Mouse (Mus musculus): Measurements from ENCODE around the gene Gm10778. TPM values are rescaled to one million over a fixed set of nuclear protein-coding genes. Genes with fewer than 3 reads are reported as not detected.

Gene Gm10778
- 4.4 and 5.6 TPM in 2 replicates for polyA plus RNA-seq (2015; fragmentation: Nextera tagmentation; extraction: Ambion mirVana)

- DNase-seq (ENCODE audit: low spot score): peak; percentile 90
Observed at GRCm38 (mm10) chr10:81648803-81649775, at the start of gene Gm10778. Gm10778 (plus strand) TSS chr10:81649059.

- DNase-seq (ENCODE audit: low spot score): no peak
Observed at GRCm38 (mm10) chr10:81599630-81600029, 49.2 kb upstream of the Gm10778 start.

- no peak for DNase-seq (ENCODE audit: low spot score)
Observed at GRCm38 (mm10) chr10:81600096-81600495, 48.8 kb upstream of the Gm10778 start.

- peak; percentile 96 for DNase-seq (ENCODE audit: low spot score)
Observed at GRCm38 (mm10) chr10:81600738-81601203, 48.1 kb upstream of the Gm10778 start, which contains the start of gene Tle6. Tle6 (minus strand) TSS chr10:81601073.

GRCm38 (mm10) chr10:81601396-81601905, 47.4 kb upstream of the Gm10778 start:
- DNase-seq (ENCODE audit: low spot score): no peak

- peak; percentile 77 for DNase-seq (ENCODE audit: low spot score)
Observed at GRCm38 (mm10) chr10:81602741-81603151, 46.1 kb upstream of the Gm10778 start.

GRCm38 (mm10) chr10:81604019-81604967, 44.6 kb upstream of the Gm10778 start:
- DNase-seq (ENCODE audit: low spot score): peak; percentile 21

- DNase-seq (ENCODE audit: low spot score): peak; percentile 94
Observed at GRCm38 (mm10) chr10:81604968-81605665, 43.7 kb upstream of the Gm10778 start.

- no peak for DNase-seq (ENCODE audit: low spot score)
Observed at GRCm38 (mm10) chr10:81605666-81605973, 43.2 kb upstream of the Gm10778 start.

GRCm38 (mm10) chr10:81605974-81606751, 42.7 kb upstream of the Gm10778 start, which contains the start of gene BC025920:
BC025920 (plus strand) TSS chr10:81606270.
- DNase-seq (ENCODE audit: low spot score): peak; percentile 81

- no peak for DNase-seq (ENCODE audit: low spot score)
Observed at GRCm38 (mm10) chr10:81608308-81608707, 40.6 kb upstream of the Gm10778 start.

GRCm38 (mm10) chr10:81612779-81613178, 36.1 kb upstream of the Gm10778 start:
- no peak for DNase-seq (ENCODE audit: low spot score)

- no peak for DNase-seq (ENCODE audit: low spot score)
Observed at GRCm38 (mm10) chr10:81615486-81615885, 33.4 kb upstream of the Gm10778 start.

GRCm38 (mm10) chr10:81619976-81620375, 28.9 kb upstream of the Gm10778 start:
- DNase-seq (ENCODE audit: low spot score): no peak

- no peak for DNase-seq (ENCODE audit: low spot score)
Observed at GRCm38 (mm10) chr10:81620786-81621185, 28.1 kb upstream of the Gm10778 start.

- DNase-seq (ENCODE audit: low spot score): no peak
Observed at GRCm38 (mm10) chr10:81623441-81623840, 25.4 kb upstream of the Gm10778 start.

- no peak for DNase-seq (ENCODE audit: low spot score)
Observed at GRCm38 (mm10) chr10:81626101-81626993, 22.5 kb upstream of the Gm10778 start.

- peak; percentile 97 for DNase-seq (ENCODE audit: low spot score)
Observed at GRCm38 (mm10) chr10:81626994-81627835, 21.6 kb upstream of the Gm10778 start, which contains the start of gene Sirt6. Sirt6 (minus strand) TSS chr10:81627797.
